Mouse (Mus musculus): ENCODE results near the gene Ankrd34c.

- TF ChIP-seq POLR2A (IDR thresholded peaks at IDR 0.05; ENCODE audit: insufficient read length, low read depth), result no peak
- no peak for TF ChIP-seq SRF (IDR thresholded peaks at IDR 0.05; ENCODE audit: control insufficient read depth, insufficient read length, low read depth)
- no peak for TF ChIP-seq MYOG (IDR thresholded peaks at IDR 0.05; ENCODE audit: control insufficient read depth in 1 of 3, insufficient read depth in 1 of 3, insufficient read length in 2 of 3, low read depth in 2 of 3)
- no peak for TF ChIP-seq MAX (IDR thresholded peaks at IDR 0.05; ENCODE audit: low read depth)
- TF ChIP-seq TCF12 (IDR thresholded peaks at IDR 0.05; ENCODE audit: insufficient read depth, poor library complexity, severe bottlenecking), result no peak
- TF ChIP-seq E2F4 (IDR thresholded peaks at IDR 0.05; ENCODE audit: insufficient read depth), result no peak
- TF ChIP-seq USF1 (IDR thresholded peaks at IDR 0.05; ENCODE audit: low read depth), result no peak
- no peak for TF ChIP-seq POLR2AphosphoS2 (IDR thresholded peaks at IDR 0.05; ENCODE audit: insufficient read length, low read depth)
Measured at GRCm38 (mm10) chr9:89781395-89781927, 43.2 kb upstream of the Ankrd34c start.

Data from myocyte (in vitro differentiated cells).